10 mouse cellular contexts compared by ENCODE assay signal in genomic region chr19:5566316-5566715, GRCm38 (mm10). TPM values are rescaled to one million over a fixed set of nuclear protein-coding genes. Genes with fewer than 3 reads are reported as not detected.
A peak's percentile ranks its signal among the peaks of the same experiment; 100 is the strongest.
DNase-seq lines count a peak whose midpoint lies in the region; ATAC-seq and TF ChIP-seq lines count a peak whose summit lies in the region.
"Had no signal": no experiment of that assay in that cellular context is flagged by ENCODE, and none has a peak within 500 bp of the region (broad histone marks: within the 10 kb centered on the region; RNA-seq: fewer than 3 reads in every experiment).

No protein-coding gene starts in this region.

- no peak overlapping the region for H3K9ac ChIP-seq in heart, embryonic 12.5 days
- H3K9ac ChIP-seq in intestine, embryonic 16.5 days (ENCODE audit: low read depth, low read length) = peak overlapping the region; percentile 89; the same call in 1 of the 2 replicates
- H3K9ac ChIP-seq in limb, embryonic 14.5 days (ENCODE audit: low read depth, low read length, severe bottlenecking) = no peak overlapping the region

- peaks cover 17% of the 10 kb centered on the region for H3K4me1 ChIP-seq in heart, embryonic 12.5 days (replicated peaks)
- H3K4me1 ChIP-seq in E14TG2a.4 (replicated peaks; ENCODE audit: low read depth, low read length) = peaks cover 50% of the 10 kb centered on the region
- H3K4me1 ChIP-seq in intestine, embryonic 16.5 days (ENCODE audit: control insufficient read depth, insufficient read depth, low read length) = peaks cover 32% of the 10 kb centered on the region
- peaks cover 12% of the 10 kb centered on the region for H3K4me1 ChIP-seq in limb, embryonic 14.5 days (ENCODE audit: control insufficient read depth, insufficient read depth, low read length)

- no peak for ATAC-seq in heart, embryonic 12.5 days (ENCODE audit: insufficient number of reproducible peaks, low FRiP score)
- ATAC-seq in intestine, embryonic 16.5 days = no peak
- ATAC-seq in limb, embryonic 14.5 days (ENCODE audit: low FRiP score, low read depth) = no peak
- no peak for ATAC-seq in CD4-positive, CD25-positive, alpha-beta regulatory T cell, adult 4 months
- ATAC-seq in monocyte, adult 5-6 weeks (replicated peaks; ENCODE audit: insufficient number of reproducible peaks, low FRiP score, low TSS enrichment, poor library complexity, severe bottlenecking) = no peak

- DNase-seq in heart, postnatal 36 days = no peak
- no peak for DNase-seq in limb, embryonic 14.5 days (ENCODE audit: low spot score)
- no peak for DNase-seq in ovary, postnatal 14 days (ENCODE audit: low spot score)
- DNase-seq: lung, postnatal 14 days had no signal

- H3K27me3 ChIP-seq in heart, embryonic 12.5 days (replicated peaks) = peaks cover 74% of the 10 kb centered on the region
- H3K27me3 ChIP-seq in E14TG2a.4 (ENCODE audit: insufficient read depth, low read length) = peaks cover 57% of the 10 kb centered on the region
- H3K27me3 ChIP-seq in intestine, embryonic 16.5 days (replicated peaks; ENCODE audit: control insufficient read depth, insufficient read depth, low read length) = 0 out of 2 replicates have a peak, but pooled peaks cover 2% of the 10 kb centered on the region
- peaks cover 17% of the 10 kb centered on the region for H3K27me3 ChIP-seq in limb, embryonic 14.5 days (ENCODE audit: control insufficient read depth, insufficient read depth, low read length)

- WGBS in heart, embryonic 12.5 days = 59% methylated on average over 5 of the region's 5 CpGs
- WGBS in intestine, embryonic 16.5 days = 58% methylated on average over 5 of the region's 5 CpGs
- WGBS in limb, embryonic 14.5 days = 54% methylated on average over 5 of the region's 5 CpGs

- TF ChIP-seq CTCF in E14TG2a.4 (conservative IDR thresholded peaks at IDR 0.05; ENCODE audit: low read length) = no peak

- no peaks in the 10 kb centered on the region for H3K9me3 ChIP-seq in heart, embryonic 12.5 days (replicated peaks)
- no peaks in the 10 kb centered on the region for H3K9me3 ChIP-seq in E14TG2a.4 (ENCODE audit: low read length)
- H3K9me3 ChIP-seq in intestine, embryonic 16.5 days (ENCODE audit: control insufficient read depth, low read length) = no peaks in the 10 kb centered on the region
- H3K9me3 ChIP-seq in limb, embryonic 14.5 days (ENCODE audit: control insufficient read depth, low read length) = no peaks in the 10 kb centered on the region

- no peak for TF ChIP-seq POLR2A in limb, embryonic 14.5 days (IDR thresholded peaks at IDR 0.05; ENCODE audit: borderline replicate concordance, extremely low read depth, insufficient read depth, insufficient read length)

- intact Hi-C loops in heart, postnatal 36 days (cut with DNase I) = loop anchor here (5.0 kb wide), 1 partner anchor 134 kb away; no protein-coding TSS in a partner anchor

- H3K4me3 ChIP-seq in heart, embryonic 12.5 days = no peak overlapping the region
- H3K4me3 ChIP-seq in E14TG2a.4 (replicated peaks; ENCODE audit: low read length) = peak overlapping the region; percentile 91
- no peak overlapping the region; the same call in 1 of the 2 replicates for H3K4me3 ChIP-seq in intestine, embryonic 16.5 days (ENCODE audit: low read length)
- H3K4me3 ChIP-seq in limb, embryonic 14.5 days (replicated peaks; ENCODE audit: low read length) = no peak overlapping the region

- H3K4me2 ChIP-seq in heart, embryonic 12.5 days = peak overlapping the region; percentile 88; the same call in 1 of the 2 replicates
- peak overlapping the region; percentile 97 for H3K4me2 ChIP-seq in intestine, embryonic 16.5 days (ENCODE audit: low read depth, low read length)
- 0 out of 2 replicates have a peak overlapping the region, but pooled peaks have one; percentile 1 for H3K4me2 ChIP-seq in limb, embryonic 14.5 days (replicated peaks; ENCODE audit: low read depth, low read length, severe bottlenecking)

- H3K27ac ChIP-seq in heart, embryonic 12.5 days (ENCODE audit: poor library complexity, severe bottlenecking) = no peak overlapping the region
- peak overlapping the region; percentile 97 for H3K27ac ChIP-seq in intestine, embryonic 16.5 days (ENCODE audit: low read length)
- H3K27ac ChIP-seq in limb, embryonic 14.5 days (replicated peaks; ENCODE audit: low read depth, low read length) = no peak overlapping the region

- H3K36me3 ChIP-seq in heart, embryonic 12.5 days = peaks cover 16% of the 10 kb centered on the region; the same call in 1 of the 2 replicates
- peaks cover 24% of the 10 kb centered on the region for H3K36me3 ChIP-seq in E14TG2a.4 (ENCODE audit: insufficient read depth, low read length)
- H3K36me3 ChIP-seq in intestine, embryonic 16.5 days (ENCODE audit: control insufficient read depth, insufficient read depth, low read length) = peaks cover 5% of the 10 kb centered on the region
- peaks cover 10% of the 10 kb centered on the region; the same call in 1 of the 2 replicates for H3K36me3 ChIP-seq in limb, embryonic 14.5 days (ENCODE audit: control insufficient read depth, insufficient read depth, low read length)

RNA-seq across cellular contexts. Expression of gene Ap5b1, which starts 1.5 kb away (rescaled TPM):
- polyA plus RNA-seq in heart, embryonic 12.5 days (2016; fragmentation: Nextera tagmentation; extraction: Ambion mirVana) = 2.2 and 2.5 TPM in 2 replicates
- 1 to 10 TPM; 3.1 to 3.4 TPM for total RNA-seq in heart, postnatal 36 days (2021)
- 10.3 and 10.8 TPM in 2 replicates for polyA plus RNA-seq in intestine, embryonic 16.5 days (2015; fragmentation: Nextera tagmentation; extraction: Ambion mirVana)
- 2.6 and 3.5 TPM in 2 replicates for polyA plus RNA-seq in limb, embryonic 14.5 days (2012; rRNA removed)
- 3.1 and 3.7 TPM in 2 replicates for polyA plus RNA-seq in limb, embryonic 14.5 days (2014; fragmentation: Nextera tagmentation; extraction: Ambion mirVana)
- 1 to 10 TPM; 3.8 to 7.4 TPM for polyA plus RNA-seq in CD4-positive, CD25-positive, alpha-beta regulatory T cell, adult 4 months (2017; shearing (Covaris generic))
- 13.2 to 18.0 TPM (median 16.1 TPM) in 3 replicates for total RNA-seq in monocyte, adult 5-6 weeks (2017)

RNA-seq across cellular contexts. Expression of gene Ovol1, which starts 5.9 kb away (rescaled TPM):
- not detected in 2 replicates for polyA plus RNA-seq in heart, embryonic 12.5 days (2016; fragmentation: Nextera tagmentation; extraction: Ambion mirVana)
- total RNA-seq in heart, postnatal 36 days (2021) = not detected
- 24.4 and 25.6 TPM in 2 replicates for polyA plus RNA-seq in intestine, embryonic 16.5 days (2015; fragmentation: Nextera tagmentation; extraction: Ambion mirVana)
- 5.6 and 7.2 TPM in 2 replicates for polyA plus RNA-seq in limb, embryonic 14.5 days (2012; rRNA removed)
- 9.9 and 12.8 TPM in 2 replicates for polyA plus RNA-seq in limb, embryonic 14.5 days (2014; fragmentation: Nextera tagmentation; extraction: Ambion mirVana)
- polyA plus RNA-seq in CD4-positive, CD25-positive, alpha-beta regulatory T cell, adult 4 months (2017; shearing (Covaris generic)) = not detected
- not detected in 3 replicates for total RNA-seq in monocyte, adult 5-6 weeks (2017)
- total RNA-seq: gastrocnemius, postnatal 4 days had no signal

RNA-seq across cellular contexts. Expression of gene Rnaseh2c, which starts 35.4 kb away (rescaled TPM):
- 102 and 110 TPM in 2 replicates for polyA plus RNA-seq in heart, embryonic 12.5 days (2016; fragmentation: Nextera tagmentation; extraction: Ambion mirVana)
- total RNA-seq in heart, postnatal 36 days (2021) = 10 to 100 TPM; 42.7 to 53.2 TPM
- polyA plus RNA-seq in intestine, embryonic 16.5 days (2015; fragmentation: Nextera tagmentation; extraction: Ambion mirVana) = 111 and 131 TPM in 2 replicates
- 101 and 103 TPM in 2 replicates for polyA plus RNA-seq in limb, embryonic 14.5 days (2012; rRNA removed)
- polyA plus RNA-seq in limb, embryonic 14.5 days (2014; fragmentation: Nextera tagmentation; extraction: Ambion mirVana) = 95.5 and 107 TPM in 2 replicates
- 100 to 1,000 TPM in 1 of 2 experiments, 10 to 100 TPM in 1; 55.0 to 102 TPM for polyA plus RNA-seq in CD4-positive, CD25-positive, alpha-beta regulatory T cell, adult 4 months (2017; shearing (Covaris generic))
- 71.5 to 138 TPM (median 136 TPM) in 3 replicates for total RNA-seq in monocyte, adult 5-6 weeks (2017)

RNA-seq across cellular contexts. Expression of gene Kat5, which starts 43.7 kb away (rescaled TPM):
- 31.5 and 36.1 TPM in 2 replicates for polyA plus RNA-seq in heart, embryonic 12.5 days (2016; fragmentation: Nextera tagmentation; extraction: Ambion mirVana)
- total RNA-seq in heart, postnatal 36 days (2021) = 10 to 100 TPM; 30.3 to 37.0 TPM
- 40.2 and 40.9 TPM in 2 replicates for polyA plus RNA-seq in intestine, embryonic 16.5 days (2015; fragmentation: Nextera tagmentation; extraction: Ambion mirVana)
- polyA plus RNA-seq in limb, embryonic 14.5 days (2012; rRNA removed) = 115 and 127 TPM in 2 replicates
- polyA plus RNA-seq in limb, embryonic 14.5 days (2014; fragmentation: Nextera tagmentation; extraction: Ambion mirVana) = 27.4 and 34.6 TPM in 2 replicates
- 10 to 100 TPM; 38.8 to 84.9 TPM for polyA plus RNA-seq in CD4-positive, CD25-positive, alpha-beta regulatory T cell, adult 4 months (2017; shearing (Covaris generic))
- total RNA-seq in monocyte, adult 5-6 weeks (2017) = 65.5 to 109 TPM (median 99.2 TPM) in 3 replicates

RNA-seq across cellular contexts. Expression of gene Snx32, which starts 56.0 kb away (rescaled TPM):
- 16.3 and 16.9 TPM in 2 replicates for polyA plus RNA-seq in heart, embryonic 12.5 days (2016; fragmentation: Nextera tagmentation; extraction: Ambion mirVana)
- 1 to 10 TPM; 5.1 TPM for total RNA-seq in heart, postnatal 36 days (2021)
- polyA plus RNA-seq in intestine, embryonic 16.5 days (2015; fragmentation: Nextera tagmentation; extraction: Ambion mirVana) = 6.9 and 7.4 TPM in 2 replicates
- polyA plus RNA-seq in limb, embryonic 14.5 days (2012; rRNA removed) = 23.6 and 26.0 TPM in 2 replicates
- 9.6 and 10.5 TPM in 2 replicates for polyA plus RNA-seq in limb, embryonic 14.5 days (2014; fragmentation: Nextera tagmentation; extraction: Ambion mirVana)
- 10 to 100 TPM; 20.2 to 23.6 TPM for polyA plus RNA-seq in CD4-positive, CD25-positive, alpha-beta regulatory T cell, adult 4 months (2017; shearing (Covaris generic))
- total RNA-seq in monocyte, adult 5-6 weeks (2017) = 2.4 to 6.9 TPM (median 4.7 TPM) in 3 replicates

Comparison
In these comparisons a context has a peak if more than half of its experiments do, and no peak if none do; other contexts are left out.
1. H3K4me2 ChIP-seq: peak in every context shown above with its lines; median percentile 97 in intestine, embryonic 16.5 days; 88 in heart, embryonic 12.5 days; 1 in limb, embryonic 14.5 days.